Mouse (Mus musculus) limb, embryonic 10.5 days (tissue): ENCODE measurements around the gene Uba7. TPM values are rescaled to one million over a fixed set of nuclear protein-coding genes. Genes with fewer than 3 reads are reported as not detected.
"Not testable (repeated sequence)": the region's sequence is repeated elsewhere in the genome, so short reads cannot be mapped to it uniquely, and the experiment has no call there.

Experiments
- DNase-seq: peaks from one replicate; pipeline ENCODE4 v3.0.0-alpha.2; 2017; ENCODE audit warnings: low spot score
- H3K27ac ChIP-seq: fragments of 300-500 bp; sonication (generic); 2 replicates; pipeline ENCODE4 v1.5.1; 2016; ENCODE audit warnings: mild to moderate bottlenecking
- H3K27me3 ChIP-seq: fragments of 300-500 bp; sonication (generic); 2 replicates; pipeline ENCODE4 v1.6.1; 2016; ENCODE audit warnings: low read depth, mild to moderate bottlenecking; ENCODE audit not compliant: poor library complexity, severe bottlenecking
- H3K36me3 ChIP-seq: fragments of 300-500 bp; sonication (generic); 2 replicates; pipeline ENCODE4 v1.6.1; 2016; ENCODE audit warnings: mild to moderate bottlenecking, moderate library complexity
- H3K4me1 ChIP-seq: fragments of 300-500 bp; sonication (generic); 2 replicates; pipeline ENCODE4 v1.6.1; 2016
- H3K4me3 ChIP-seq: fragments of 300-500 bp; sonication (generic); 2 replicates; pipeline ENCODE4 v1.5.1; 2016; ENCODE audit warnings: mild to moderate bottlenecking, moderate library complexity
- H3K9me3 ChIP-seq: fragments of 300-500 bp; sonication (generic); replicated peaks from 2 replicates; pipeline ENCODE4 v1.6.1; 2016; ENCODE audit warnings: mild to moderate bottlenecking
- WGBS: fragments of 180-500 bp; shearing (Covaris S2); methylation state at CpG from one replicate; pipeline ENCODE4 v1.1.7; 2016; 5-methylcytosine and 5-hydroxymethylcytosine counted together
- polyA plus RNA-seq: library from polyadenylated mRNA; unstranded; fragments of >200 nt; fragmentation: Nextera tagmentation; extraction: Ambion mirVana; gene quantifications from 2 replicates; pipeline ENCODE4 v1.2.1, GENCODE M21; 2016

Uba7 gene
- polyA plus RNA-seq, 1 experiment from 2014 or later = 22.5 TPM

- peaks cover 14% of the 10 kb centered on the region for H3K4me1 ChIP-seq
- no peaks in the 10 kb centered on the region for H3K27me3 ChIP-seq
- no peak overlapping the region for H3K4me3 ChIP-seq
- 92% methylated on average over 5 of the region's 5 CpGs for WGBS
- no peaks in the 10 kb centered on the region for H3K9me3 ChIP-seq
- H3K36me3 ChIP-seq = peaks cover 47% of the 10 kb centered on the region
- no peak overlapping the region for H3K27ac ChIP-seq
- no peak for DNase-seq
These were observed 32.7 kb downstream of the Uba7 start for GRCm38 (mm10) chr9:108008041-108008440.

DNA sequence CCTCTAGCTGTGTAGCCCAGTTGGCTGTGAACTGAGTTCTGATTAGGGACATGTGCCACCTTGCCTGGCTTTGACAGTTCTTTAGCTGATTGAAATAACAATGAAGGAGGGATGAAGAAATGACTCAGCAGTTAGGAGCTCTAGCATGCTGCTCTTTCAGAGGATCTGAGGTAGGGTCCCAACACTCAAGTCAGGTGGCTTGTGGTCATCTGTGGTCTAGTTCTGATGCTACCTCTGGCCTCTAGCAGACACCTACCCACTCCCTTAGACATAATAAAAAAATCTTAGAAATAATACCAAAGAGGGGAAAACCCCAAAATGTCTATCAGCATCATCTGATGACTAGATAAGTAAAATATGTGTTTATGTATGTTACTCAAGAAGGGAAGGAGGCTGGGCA, 35.1 kb downstream of the Uba7 start:
- H3K4me1 ChIP-seq = no peaks in the 10 kb centered on the region
- no peaks in the 10 kb centered on the region for H3K27me3 ChIP-seq
- peaks cover 57% of the 10 kb centered on the region for H3K36me3 ChIP-seq
- no peaks in the 10 kb centered on the region for H3K9me3 ChIP-seq
- no peak overlapping the region for H3K27ac ChIP-seq
- H3K4me3 ChIP-seq = no peak overlapping the region
- no peak for DNase-seq

DNA sequence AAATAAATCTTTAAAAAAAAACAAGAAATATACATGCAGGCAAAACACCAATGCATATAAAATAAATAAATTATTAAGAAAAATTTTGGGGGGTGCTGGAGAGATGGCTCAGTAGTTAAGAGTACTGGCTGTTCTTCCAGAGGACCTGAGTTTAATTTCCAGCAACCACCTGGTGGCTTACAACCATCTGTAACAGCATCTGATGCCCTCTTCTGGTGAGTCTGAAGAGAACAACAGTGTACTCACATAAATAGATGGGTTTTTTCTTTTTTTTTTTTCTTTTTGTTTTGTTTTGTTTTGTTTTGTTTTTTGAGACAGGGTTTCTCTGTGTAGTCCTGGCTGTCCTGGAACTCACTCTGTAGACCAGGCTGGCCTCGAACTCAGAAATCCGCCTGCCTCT, 38.3 kb downstream of the Uba7 start:
- 97% methylated on average over 2 of the region's 2 CpGs for WGBS
- H3K4me1 ChIP-seq, H3K27ac ChIP-seq, DNase-seq, H3K27me3 ChIP-seq, H3K9me3 ChIP-seq, H3K4me3 ChIP-seq: not testable (repeated sequence)
- peaks cover 72% of the 10 kb centered on the region for H3K36me3 ChIP-seq

DNA sequence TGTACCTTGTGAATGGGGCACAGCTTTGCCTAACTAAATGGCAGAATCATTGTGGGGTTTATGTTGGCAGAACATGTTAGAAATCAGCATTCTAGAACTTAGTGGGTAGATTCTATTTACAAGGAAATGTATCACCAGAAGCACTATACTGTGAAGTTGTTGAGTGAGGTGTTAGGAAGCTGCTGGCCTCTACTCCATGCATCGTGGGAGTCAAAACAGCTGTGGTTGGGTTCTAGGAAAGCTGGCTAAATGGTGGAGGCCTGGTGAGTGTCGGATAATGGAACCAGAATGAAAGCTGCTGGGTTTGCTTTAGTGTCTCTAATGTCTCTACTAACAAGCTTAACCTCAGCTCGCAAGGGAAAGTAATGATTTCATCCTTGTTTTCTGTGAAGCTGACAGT, 41.8 kb downstream of the Uba7 start:
- no peaks in the 10 kb centered on the region for H3K4me1 ChIP-seq
- 90% methylated on average over 3 of the region's 3 CpGs for WGBS
- H3K9me3 ChIP-seq = no peaks in the 10 kb centered on the region
- H3K4me3 ChIP-seq = no peak overlapping the region
- no peak for DNase-seq
- H3K27ac ChIP-seq = no peak overlapping the region
- H3K36me3 ChIP-seq = peaks cover 55% of the 10 kb centered on the region
- H3K27me3 ChIP-seq = no peaks in the 10 kb centered on the region

DNA sequence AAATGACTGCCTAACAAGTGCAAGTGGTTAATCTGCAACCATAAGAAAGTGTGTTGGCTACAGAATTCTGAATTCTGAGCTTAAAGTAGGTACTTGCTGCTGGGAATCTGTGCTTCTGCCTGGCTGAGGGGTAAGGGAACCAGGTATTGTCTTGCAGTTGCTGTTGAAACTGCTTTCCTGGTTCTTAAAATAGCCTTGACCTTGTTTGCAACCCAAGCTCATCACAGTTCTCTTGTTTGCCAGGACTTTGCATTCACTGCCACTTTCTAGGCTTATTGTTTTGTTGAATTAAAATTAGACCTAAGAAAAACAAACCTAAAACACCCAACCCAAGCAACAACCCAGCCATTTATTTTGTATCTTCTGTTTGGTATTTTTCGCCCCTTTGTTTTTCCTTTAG, 45.4 kb downstream of the Uba7 start:
- WGBS = 96% methylated on average over 1 of the region's 1 CpGs
- DNase-seq = no peak
- H3K27ac ChIP-seq = no peak overlapping the region

GRCm38 (mm10) chr9:108023216-108023615, 47.9 kb downstream of the Uba7 start:
- no peaks in the 10 kb centered on the region for H3K4me1 ChIP-seq
- H3K36me3 ChIP-seq = peaks cover 54% of the 10 kb centered on the region
- no peak overlapping the region for H3K4me3 ChIP-seq
- no peak for DNase-seq
- peaks cover 4% of the 10 kb centered on the region; the same call in 1 of the 2 replicates for H3K9me3 ChIP-seq
- no peaks in the 10 kb centered on the region for H3K27me3 ChIP-seq
- H3K27ac ChIP-seq = no peak overlapping the region
- 90% methylated on average over 3 of the region's 3 CpGs for WGBS

More for the DNA sequence above, 45.4 kb downstream of the Uba7 start:
- Histone ChIP-seq H3K4me1 (no peaks in the 10 kb centered on the region), H3K36me3 (peaks cover 49% of the 10 kb centered on the region), H3K4me3 (no peak overlapping the region), H3K27me3 (no peaks in the 10 kb centered on the region), H3K9me3 (no peaks in the 10 kb centered on the region)

DNA sequence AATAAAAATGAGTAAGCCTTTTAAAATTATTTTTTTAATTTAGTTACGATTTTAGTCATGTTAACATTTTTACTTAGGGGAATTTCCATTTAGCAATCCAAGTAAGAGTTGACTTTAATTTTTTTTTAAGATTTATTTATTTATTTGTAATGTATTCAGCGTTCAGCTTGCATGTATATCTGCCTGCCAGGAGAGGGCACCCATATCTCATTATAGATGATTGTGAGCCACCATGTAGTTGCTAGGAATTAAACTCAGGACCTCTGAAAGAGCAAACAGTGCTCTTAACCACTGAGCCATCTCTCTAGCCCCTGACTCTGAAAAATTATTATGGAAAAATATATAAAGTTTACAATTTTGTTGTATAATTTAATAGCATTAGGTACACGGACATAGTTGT, 51.3 kb downstream of the Uba7 start:
- WGBS = 95% methylated on average over 3 of the region's 3 CpGs
- peaks cover 77% of the 10 kb centered on the region for H3K36me3 ChIP-seq

DNA sequence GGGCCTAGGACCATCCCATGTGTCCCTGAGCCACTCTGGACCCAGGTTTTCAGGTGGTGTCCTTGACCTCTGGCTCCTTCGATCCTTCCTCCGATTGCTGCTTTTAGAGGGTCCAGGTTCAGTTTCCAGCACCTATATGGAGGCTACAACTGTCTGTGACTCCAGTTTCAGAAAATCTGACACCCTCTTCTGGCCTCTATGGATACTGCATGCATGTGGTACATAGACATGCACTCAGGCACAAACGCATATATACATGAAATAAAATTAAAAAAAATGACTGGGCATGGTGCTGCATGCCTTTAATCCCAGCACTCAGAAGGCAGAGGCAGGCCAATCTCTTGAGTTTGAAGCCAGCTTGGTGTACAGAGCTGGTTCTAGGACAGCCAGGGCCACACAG, 52.6 kb downstream of the Uba7 start:
- WGBS = 97% methylated on average over 3 of the region's 3 CpGs
- Histone ChIP-seq H3K4me1 (no peaks in the 10 kb centered on the region), H3K27ac (no peak overlapping the region), H3K36me3 (peaks cover 90% of the 10 kb centered on the region), H3K9me3 (peaks cover 4% of the 10 kb centered on the region; the same call in 1 of the 2 replicates), H3K4me3 (no peak overlapping the region), H3K27me3 (no peaks in the 10 kb centered on the region)
- DNase-seq = no peak

More for the DNA sequence above, 51.3 kb downstream of the Uba7 start:
- Histone ChIP-seq H3K27me3 (no peaks in the 10 kb centered on the region), H3K4me3 (no peak overlapping the region), H3K9me3 (peaks cover 4% of the 10 kb centered on the region; the same call in 1 of the 2 replicates), H3K27ac (no peak overlapping the region), H3K4me1 (no peaks in the 10 kb centered on the region)
- DNase-seq = no peak

DNA sequence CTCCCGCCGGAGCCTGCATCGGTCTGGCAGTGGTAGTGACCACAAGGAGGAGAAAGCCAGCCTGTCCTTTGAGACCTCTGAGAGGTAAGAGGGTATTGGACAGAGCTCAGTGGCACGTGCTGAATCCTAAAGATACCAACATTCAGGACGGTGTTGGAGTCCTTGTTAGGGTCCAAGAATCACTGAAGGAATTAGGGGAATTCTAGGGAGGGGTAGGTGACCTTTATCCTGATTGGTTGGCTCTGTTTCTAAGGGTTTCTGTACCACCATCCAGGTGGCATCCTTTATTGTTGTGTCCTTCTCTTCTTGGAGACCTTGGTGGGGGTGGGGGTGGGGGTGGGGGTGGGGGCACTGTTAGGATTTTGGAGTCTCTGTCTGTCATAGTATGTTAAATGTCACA, 56.8 kb downstream of the Uba7 start:
- Histone ChIP-seq H3K27me3 (no peaks in the 10 kb centered on the region), H3K9me3 (peaks cover 4% of the 10 kb centered on the region; the same call in 1 of the 2 replicates), H3K4me1 (no peaks in the 10 kb centered on the region), H3K4me3 (no peak overlapping the region), H3K36me3 (peaks cover 90% of the 10 kb centered on the region), H3K27ac (no peak overlapping the region)
- no peak for DNase-seq
- 90% methylated on average over 5 of the region's 5 CpGs for WGBS

Other genes with a start within 250 kb of the Uba7 start
- 164 and 214 TPM in 2 replicates for gene Rbm5, start 204.5 kb upstream of the Uba7 start, polyA plus RNA-seq
- gene Rbm6, start 102.3 kb upstream of the Uba7 start, polyA plus RNA-seq = 96.4 and 116 TPM in 2 replicates
- 10.9 and 11.6 TPM in 2 replicates for gene Mon1a, start 87.4 kb upstream of the Uba7 start, polyA plus RNA-seq
- gene Mst1r, start 68.6 kb upstream of the Uba7 start, polyA plus RNA-seq = 0.30 and 1.2 TPM in 2 replicates
- not detected in 2 replicates for gene Actl11, start 47.0 kb upstream of the Uba7 start, polyA plus RNA-seq
- gene Camkv, start 39.8 kb upstream of the Uba7 start, polyA plus RNA-seq = 7.5 and 9.9 TPM in 2 replicates
- 43.2 and 45.9 TPM in 2 replicates for gene Traip, start 25.4 kb upstream of the Uba7 start, polyA plus RNA-seq
- 3.5 and 6.2 TPM in 2 replicates for gene Gm20661, start 7.6 kb downstream of the Uba7 start, polyA plus RNA-seq
- 180 and 189 TPM in 2 replicates for gene Inka1, start 10.4 kb downstream of the Uba7 start, polyA plus RNA-seq
- 6.5 and 11.9 TPM in 2 replicates for gene Cdhr4, start 17.0 kb downstream of the Uba7 start, polyA plus RNA-seq
- gene Gm20662, start 20.8 kb downstream of the Uba7 start, polyA plus RNA-seq = 0.34 and 0.93 TPM in 2 replicates
- 54.1 and 69.8 TPM in 2 replicates for gene Ip6k1, start 27.0 kb downstream of the Uba7 start, polyA plus RNA-seq
- 25.2 and 26.4 TPM in 2 replicates for gene Gmppb, start 73.7 kb downstream of the Uba7 start, polyA plus RNA-seq
- 1.9 and 3.5 TPM in 2 replicates for gene Amigo3, start 77.7 kb downstream of the Uba7 start, polyA plus RNA-seq
- 0.54 and 0.74 TPM in 2 replicates for gene Mst1, start 104.9 kb downstream of the Uba7 start, polyA plus RNA-seq
- 31.8 and 37.5 TPM in 2 replicates for gene Rnf123, start 107.8 kb downstream of the Uba7 start, polyA plus RNA-seq
- gene Apeh, start 119.1 kb downstream of the Uba7 start, polyA plus RNA-seq = 70.8 and 76.2 TPM in 2 replicates
- 1.7 TPM in 2 replicates for gene Bsn, start 214.9 kb downstream of the Uba7 start, polyA plus RNA-seq